Mouse (Mus musculus) retina, postnatal 1 day (tissue): Measurements from ENCODE around the gene Fam69b.

ENCODE experiments used
- DNase-seq: peaks from one replicate; pipeline ENCODE4 v3.0.0-alpha.2; 2012

The Fam69b gene

GRCm38 (mm10) chr2:26632541-26633395 is 4.5 kb downstream of the Fam69b start:
- no peak for DNase-seq

DNA sequence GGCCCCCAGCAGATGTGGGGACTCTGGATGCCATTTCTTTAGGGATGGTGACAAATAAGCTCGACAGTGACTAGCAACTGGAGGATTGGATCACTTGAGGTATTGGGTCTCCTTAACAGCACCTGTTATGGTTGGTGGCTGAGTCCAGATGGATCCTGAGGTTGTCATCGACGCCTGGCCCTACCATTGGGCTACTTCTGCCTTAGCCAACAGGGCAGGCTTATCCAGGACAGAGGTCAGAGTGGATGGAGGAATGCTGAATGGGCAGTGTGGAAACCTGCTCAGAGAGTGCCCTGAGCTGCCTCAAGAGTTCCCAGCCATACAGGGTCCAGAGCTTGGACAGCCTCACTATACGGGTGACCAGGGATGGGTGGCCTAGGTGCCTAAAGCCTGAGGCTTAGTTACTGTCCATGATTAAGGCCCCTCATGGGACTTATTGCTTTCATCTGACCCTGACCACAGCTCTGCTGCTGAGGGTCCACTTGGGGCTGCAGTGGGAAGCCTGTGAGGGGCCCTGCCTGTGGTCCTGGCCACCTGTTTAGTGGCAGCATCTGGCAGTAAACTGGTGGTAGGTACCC is 5.8 kb downstream of the Fam69b start:
- DNase-seq = no peak

GRCm38 (mm10) chr2:26634629-26635488 is 6.6 kb downstream of the Fam69b start:
- no peak for DNase-seq

GRCm38 (mm10) chr2:26635489-26636324 is 7.5 kb downstream of the Fam69b start:
- no peak for DNase-seq

DNA sequence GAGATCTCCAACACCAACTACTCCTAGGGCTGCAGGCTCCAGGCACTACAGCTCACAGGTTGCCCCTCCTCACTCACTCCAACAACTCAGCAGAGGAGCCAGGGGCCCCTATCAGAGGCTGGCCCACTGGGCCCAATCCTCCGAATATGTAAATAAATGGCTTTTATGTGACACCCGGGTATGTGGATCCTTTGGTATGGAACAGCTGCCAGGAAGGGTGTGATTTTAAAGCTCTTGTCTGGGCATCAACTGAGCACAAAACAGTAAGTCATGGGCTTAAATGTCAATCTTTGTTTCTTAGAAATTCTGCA is 8.0 kb downstream of the Fam69b start:
- DNase-seq = no peak

- DNase-seq = no peak
Measured at GRCm38 (mm10) chr2:26637316-26637932, 9.2 kb downstream of the Fam69b start.

GRCm38 (mm10) chr2:26638039-26638438 is 9.8 kb downstream of the Fam69b start:
- no peak for DNase-seq

GRCm38 (mm10) chr2:26638572-26638971 is 10.3 kb downstream of the Fam69b start:
- DNase-seq = no peak

- DNase-seq = peak; percentile 51
Measured at GRCm38 (mm10) chr2:26639083-26639482, 10.8 kb downstream of the Fam69b start.

DNA sequence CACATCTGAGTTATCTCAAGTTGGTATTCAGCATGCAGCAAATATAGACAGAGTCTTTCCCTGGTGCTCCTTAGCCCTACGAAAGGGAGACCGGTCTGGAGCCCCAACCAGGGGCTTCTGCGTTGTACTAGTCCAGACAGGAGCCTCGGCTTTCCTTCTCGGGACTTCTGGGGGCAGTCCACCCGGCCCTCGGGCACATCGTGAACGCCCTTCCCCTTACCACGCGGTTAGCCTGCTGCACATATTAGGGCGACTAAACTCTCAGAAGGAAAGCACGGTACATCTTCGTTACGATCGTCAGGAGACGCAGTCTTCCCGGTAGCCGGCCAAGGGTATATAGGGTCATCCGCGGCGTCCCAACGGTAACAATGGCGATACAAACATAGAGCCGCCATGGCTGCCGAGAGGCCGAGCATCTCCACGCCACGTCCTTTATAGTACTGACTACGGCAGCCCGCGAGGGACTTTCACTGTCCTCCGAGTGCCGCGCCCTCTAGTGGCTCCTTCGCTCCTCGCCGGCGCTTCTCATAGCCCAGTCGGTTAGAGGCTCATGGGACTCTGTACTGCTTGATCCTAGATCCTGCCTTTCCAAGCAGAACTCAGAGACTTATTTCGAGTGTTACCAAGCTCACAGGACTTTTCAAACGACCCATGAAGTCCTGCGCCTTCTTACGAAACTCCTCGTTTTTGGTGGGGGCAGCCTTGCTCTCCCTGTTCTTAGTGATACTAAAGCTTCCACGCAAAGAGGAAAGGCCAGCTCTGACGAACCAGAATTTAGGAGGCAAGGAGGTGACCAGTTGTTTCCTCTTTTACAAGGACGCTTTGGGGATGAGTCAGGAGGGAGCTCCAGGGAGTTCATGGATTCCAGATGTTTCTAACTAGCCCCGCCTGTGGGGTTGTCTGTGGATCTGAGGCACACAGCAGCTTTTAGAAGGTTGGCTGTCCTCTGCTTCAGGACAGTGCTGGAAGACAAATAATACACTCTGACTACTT is 11.9 kb downstream of the Fam69b start:
- peak; percentile 98 for DNase-seq

GRCm38 (mm10) chr2:26641006-26641647 is 12.9 kb downstream of the Fam69b start:
- DNase-seq = no peak

DNA sequence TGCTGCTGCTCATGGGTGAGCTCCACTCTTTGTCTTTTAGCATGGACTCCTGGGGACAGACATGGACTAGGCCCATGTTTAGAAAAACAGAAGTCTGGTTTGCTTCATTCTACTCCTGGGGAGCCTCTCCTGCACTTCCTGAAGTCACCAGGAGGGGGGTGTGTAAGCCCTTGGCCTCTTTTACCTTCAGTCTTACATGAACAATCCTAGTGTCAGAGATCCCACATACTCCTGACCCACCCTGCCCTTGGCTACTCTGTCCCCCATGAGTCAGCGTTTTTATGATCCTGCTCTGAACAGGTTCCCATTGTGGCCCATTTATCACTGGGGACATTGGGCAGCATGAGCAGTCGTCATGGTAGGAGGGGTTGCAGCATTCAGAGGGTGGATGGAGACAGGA is 15.7 kb downstream of the Fam69b start:
- peak; percentile 62 for DNase-seq

GRCm38 (mm10) chr2:26646643-26647293 is 18.5 kb downstream of the Fam69b start:
- peak; percentile 93 for DNase-seq

- no peak for DNase-seq
Measured at GRCm38 (mm10) chr2:26654687-26655086, 26.4 kb downstream of the Fam69b start.

DNA sequence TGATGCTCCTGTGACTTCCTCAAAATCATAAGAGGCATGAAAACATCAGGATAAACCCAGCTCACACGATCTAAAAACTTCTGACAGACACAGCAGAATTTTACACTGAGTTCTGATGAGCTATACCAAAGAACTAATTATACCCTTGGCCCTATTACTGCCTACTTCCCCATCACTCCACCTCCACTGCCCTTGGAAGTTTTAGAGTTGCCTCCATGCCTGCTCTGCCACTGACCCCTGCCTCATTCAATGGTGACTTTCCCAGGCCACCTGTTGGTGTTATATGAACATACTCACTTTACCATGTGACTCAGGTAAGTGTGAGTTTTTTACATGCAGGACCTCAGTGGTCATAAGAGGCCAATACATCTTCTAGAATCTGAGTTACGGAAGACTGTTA is 29.2 kb downstream of the Fam69b start:
- DNase-seq = no peak

DNA sequence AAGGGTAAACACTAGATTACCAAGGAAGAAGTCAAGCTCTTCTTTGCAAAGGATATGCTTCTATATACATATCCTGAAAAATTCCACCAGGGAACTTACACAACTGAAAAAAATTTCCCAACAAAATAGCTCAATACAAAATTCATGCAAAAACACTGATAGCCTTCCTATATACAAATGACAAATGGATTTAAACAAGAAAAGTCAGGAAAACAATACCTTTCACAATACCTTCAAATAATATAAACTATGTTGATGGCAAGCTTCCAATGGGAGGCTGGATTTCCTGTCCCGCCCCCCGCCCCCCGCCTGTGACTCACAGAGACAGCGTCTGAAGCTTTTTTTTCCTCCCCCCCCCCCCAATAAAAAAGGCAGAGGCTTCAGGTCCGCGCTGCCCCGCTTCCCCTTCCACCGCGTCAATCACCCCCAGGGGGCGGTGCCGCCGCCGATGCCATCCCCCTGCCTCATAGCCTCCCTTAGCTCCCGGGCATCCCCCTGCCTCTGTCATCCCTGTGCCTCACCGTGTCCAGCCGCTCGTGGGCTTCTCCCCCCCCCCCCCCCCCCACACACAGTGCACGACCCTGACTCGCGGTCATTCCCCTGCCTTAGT is 33.0 kb downstream of the Fam69b start:
- peak; percentile 43 for DNase-seq

- no peak for DNase-seq
Measured at GRCm38 (mm10) chr2:26661768-26662508, 33.7 kb downstream of the Fam69b start.

DNA sequence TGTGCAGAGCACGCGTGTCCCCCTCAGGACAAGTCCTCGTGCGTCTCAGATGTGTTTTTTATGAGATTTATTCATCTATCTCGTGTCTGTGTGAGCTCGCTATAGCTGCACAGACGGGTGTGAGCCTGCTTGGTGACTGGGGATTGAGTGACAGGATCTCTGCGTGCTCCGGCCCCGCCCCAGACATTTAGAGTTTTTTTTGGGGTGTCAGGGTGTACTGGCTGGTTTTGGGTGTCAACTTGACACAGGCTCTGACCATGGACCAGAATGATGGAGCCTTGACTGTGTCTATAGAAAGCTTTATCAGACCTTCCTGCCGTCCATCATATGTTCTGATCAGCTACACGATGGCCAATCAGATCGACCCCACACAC is 34.2 kb downstream of the Fam69b start:
- no peak for DNase-seq

DNA sequence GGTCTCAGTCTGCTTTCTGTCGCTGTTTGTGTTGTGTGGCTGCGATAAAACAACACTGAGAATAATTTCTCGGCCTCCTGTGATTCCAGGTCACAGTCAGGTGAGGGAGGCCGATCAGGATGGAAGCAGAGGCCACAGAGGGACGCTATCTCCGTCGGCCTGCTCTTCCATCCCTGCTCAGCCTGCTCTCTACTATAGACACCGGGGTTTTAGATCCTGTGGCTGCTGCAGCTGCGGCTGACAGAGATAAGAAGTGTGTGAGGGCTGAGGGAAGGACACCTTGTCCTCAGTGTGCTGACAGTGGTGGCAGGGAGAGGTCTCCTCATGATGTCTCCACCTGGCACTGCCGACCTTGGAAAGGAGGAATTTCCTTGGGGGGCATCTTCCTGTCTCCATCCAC is 34.9 kb downstream of the Fam69b start:
- no peak for DNase-seq
